Mouse (Mus musculus) frontal cortex, postnatal 36 days (tissue): ENCODE data around the gene Tldc2.
A peak's percentile ranks its signal among the peaks of the same experiment; 100 is the strongest.

Experiments
- DNase-seq, 2 experiments: peaks; one replicate each; pipeline ENCODE4 v3.0.0; 2022; ENCODE audit warnings: low spot score in 2 of 2

Gene Tldc2

DNA sequence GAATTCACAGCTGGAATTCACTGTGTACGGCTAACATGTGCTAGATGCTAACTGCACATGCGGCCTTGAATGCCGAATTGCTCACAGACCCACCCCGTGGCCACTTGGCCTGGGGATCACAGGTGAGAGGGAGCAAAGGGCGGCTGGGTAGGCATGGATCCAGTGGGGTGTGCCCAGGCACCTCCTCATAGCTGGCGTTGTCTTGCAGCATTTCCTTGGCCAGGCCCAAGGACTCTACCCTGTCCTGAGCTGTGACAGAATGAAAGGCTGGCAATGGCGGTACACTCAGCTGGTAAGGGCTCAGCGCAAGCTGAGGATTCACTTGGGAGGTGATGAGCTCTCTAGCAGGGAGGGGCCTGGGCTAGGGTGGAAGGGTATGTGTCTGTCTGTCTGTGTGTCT, at the start of gene Tldc2:
Gene Tldc2 (plus strand): TSS at position 260 of the 400 bp plus-strand sequence.
- DNase-seq, result no peak

DNA sequence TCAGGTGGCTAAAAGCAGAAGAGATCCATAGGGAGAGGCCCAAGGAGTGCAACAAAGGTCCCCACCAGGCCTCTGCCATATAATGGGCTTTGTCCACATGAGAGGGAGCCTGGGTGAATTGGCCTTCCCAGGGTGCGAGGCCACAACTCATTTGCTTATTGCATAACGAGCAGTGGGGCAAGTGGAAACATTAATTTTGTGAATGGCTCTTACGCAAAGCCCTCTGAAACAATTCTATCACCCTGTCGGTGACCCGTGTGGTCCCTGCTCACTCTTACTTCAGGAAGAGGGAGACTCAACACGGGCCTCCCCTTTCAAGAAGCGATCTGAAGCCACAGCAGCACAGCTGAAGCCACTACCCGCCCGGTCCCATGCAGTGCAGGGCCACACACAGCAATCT, 49.6 kb upstream of the Tldc2 start:
- DNase-seq, result no peak

DNA sequence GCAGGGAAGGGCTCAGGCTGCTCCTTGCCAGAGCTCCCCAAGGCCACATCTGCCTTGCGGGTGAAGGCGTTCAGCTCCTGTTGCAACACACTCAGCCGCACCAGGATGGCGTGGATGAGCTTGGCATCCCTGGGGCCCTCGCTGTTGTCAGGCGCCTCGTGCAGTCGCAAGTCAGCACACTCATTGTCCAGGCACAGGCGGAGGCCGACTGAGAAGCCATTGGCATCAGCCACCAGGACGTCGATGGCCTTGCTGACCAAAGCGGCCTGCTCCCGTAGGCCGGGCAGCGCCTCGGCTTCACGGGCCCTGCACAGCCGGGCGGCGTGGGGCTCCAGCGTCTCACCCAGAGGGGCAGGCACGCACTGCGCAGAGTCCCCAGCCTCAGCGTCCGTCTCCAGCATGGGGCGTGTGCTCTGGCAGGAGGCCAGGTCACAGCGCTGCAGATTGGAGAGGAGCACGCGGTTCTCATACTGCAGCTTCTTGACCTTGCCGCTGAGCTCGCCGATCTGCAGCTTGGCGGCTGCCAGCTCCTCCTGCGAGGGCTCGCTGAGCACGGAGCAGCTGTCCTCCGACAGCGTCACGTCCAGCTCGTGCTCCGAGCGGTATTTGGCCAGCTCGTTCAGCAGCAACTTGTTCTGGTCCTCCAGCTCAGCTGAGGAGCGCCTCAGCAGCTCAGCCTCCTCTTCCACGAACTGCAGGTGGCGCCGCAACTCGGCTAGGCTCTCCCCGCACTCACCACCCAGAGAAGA, 46.8 kb upstream of the Tldc2 start:
- DNase-seq, result no peak

DNA sequence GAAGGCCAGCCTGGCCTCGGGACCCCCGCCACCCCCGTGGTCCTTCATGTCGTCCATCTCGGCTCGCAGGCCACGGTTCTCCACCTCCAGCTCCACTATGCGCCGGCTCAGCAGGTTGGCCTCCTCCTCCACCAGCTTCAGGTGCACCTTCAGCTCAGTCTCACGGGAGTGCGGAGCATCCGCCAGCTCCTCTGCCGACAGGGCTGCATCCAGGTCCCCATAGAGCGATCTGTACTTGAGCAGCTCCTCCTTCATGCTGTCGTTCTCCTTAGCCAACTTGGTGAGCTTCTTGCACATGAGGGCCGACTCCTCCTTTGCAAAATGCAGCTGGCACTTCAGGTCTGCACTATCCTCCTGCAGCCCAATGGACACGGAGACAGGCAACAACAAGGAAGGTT, 46.2 kb upstream of the Tldc2 start:
- DNase-seq, result no peak

GRCm38 (mm10) chr2:157041421-157041820, 45.4 kb upstream of the Tldc2 start:
- no peak for DNase-seq

GRCm38 (mm10) chr2:157043556-157043955, 43.3 kb upstream of the Tldc2 start:
- no peak for DNase-seq

DNA sequence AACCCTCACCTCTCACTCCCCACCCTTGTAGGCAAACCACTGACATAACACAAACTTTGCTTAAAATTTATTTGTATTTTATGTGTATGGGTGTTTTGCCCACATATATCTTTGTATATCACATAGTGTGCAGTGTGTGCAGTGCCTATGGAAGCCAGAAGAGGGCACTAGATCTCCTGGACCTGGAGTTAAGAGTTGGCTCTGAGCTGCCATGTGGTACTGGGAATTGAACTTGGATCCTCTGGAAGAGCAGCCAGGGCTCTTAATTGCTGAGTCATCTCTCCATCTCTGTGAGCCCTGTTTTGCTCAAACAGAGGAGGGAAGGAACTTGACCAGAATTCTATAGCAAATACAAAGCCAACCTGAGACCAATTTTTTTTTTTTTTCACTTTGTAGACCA, 42.9 kb upstream of the Tldc2 start:
- DNase-seq, result no peak

DNA sequence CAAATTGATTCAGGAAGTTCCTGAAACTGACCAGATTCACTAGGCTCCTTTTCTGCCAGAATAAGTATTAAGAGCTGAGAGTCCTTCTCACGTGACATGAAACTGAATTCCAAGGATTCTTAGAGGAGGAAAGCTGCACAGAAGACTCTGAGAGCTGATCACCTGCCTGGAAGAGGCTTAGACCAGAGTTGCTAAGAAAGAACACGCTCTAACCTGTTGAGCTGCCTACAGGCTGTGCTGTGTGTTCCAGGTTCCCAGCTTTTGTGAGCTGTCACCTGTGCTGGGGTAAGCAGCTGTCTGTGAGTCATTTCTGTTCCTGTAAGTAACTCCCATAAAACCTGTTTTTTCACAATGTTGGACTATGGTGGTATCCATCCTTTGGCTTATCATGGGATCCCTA, 40.9 kb upstream of the Tldc2 start:
- DNase-seq, result no peak

- no peak for DNase-seq
These were observed 39.9 kb upstream of the Tldc2 start for GRCm38 (mm10) chr2:157046956-157047355.

- DNase-seq, result peak; percentile 80 to 88
These were observed 38.3 kb upstream of the Tldc2 start for GRCm38 (mm10) chr2:157048395-157049181.

DNA sequence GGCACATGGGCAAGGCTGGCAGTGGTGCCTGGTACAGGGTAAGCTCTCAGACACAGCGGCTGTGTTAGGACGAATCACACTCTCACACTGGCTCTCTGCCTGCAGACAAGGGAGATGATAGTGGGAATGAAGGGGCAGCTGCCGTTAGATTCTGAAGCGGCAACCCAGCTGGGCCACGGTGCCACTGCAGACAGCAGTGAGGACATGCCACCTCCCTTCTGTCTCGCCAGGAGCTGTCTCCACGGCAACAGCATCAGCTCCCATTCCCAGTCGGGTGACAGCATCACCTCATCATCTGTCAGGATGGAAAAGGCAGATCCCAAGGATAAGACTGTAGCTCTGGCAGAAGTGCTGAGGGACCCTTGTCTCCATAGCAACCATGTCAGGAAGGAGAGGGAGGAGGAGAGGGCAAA, 37.0 kb upstream of the Tldc2 start:
- DNase-seq, result peak in 1 of 2 experiments; percentile 63

- no peak for DNase-seq
These were observed 34.4 kb upstream of the Tldc2 start for GRCm38 (mm10) chr2:157052448-157052847.

GRCm38 (mm10) chr2:157053124-157053523, 33.7 kb upstream of the Tldc2 start:
- DNase-seq, result no peak

DNA sequence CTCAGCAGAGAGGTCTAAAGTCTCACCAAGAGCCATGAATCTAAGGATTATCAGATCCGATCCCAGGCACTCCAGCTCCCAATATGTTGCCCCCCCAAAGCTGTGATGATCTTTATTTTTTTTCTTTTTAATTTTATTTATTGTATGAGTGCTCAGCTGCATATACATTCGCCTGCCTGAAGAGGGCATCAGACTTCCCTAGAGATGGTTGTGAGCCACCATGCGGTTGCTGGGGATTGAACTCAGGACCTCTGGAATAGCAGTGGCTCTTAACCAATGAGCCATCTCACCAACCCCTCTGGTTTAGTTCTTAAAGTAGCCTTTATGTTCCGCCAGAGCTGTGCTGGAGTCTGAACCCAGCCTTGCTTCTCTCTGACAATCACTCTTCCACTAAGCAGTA, 33.1 kb upstream of the Tldc2 start:
- DNase-seq, result no peak

DNA sequence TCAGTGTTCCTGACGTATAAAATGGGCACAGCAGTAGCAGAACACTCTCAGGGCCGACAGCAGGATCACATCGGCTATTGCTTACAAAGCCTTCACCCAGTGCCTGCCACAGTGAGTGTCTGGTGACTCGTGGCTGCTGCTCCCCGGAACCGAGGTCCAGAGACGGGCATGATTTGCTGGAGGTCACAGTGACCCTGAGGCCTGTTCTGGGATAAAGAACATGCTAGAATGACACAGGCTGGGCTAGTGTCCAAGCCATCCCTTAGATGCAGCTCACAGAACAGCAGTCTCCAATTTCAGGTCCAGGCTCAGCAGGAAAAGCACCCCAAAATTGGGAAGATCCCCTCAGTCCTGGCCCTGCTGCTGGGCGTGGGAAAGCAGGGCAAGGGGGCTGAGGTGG, 32.6 kb upstream of the Tldc2 start:
- no peak for DNase-seq

DNA sequence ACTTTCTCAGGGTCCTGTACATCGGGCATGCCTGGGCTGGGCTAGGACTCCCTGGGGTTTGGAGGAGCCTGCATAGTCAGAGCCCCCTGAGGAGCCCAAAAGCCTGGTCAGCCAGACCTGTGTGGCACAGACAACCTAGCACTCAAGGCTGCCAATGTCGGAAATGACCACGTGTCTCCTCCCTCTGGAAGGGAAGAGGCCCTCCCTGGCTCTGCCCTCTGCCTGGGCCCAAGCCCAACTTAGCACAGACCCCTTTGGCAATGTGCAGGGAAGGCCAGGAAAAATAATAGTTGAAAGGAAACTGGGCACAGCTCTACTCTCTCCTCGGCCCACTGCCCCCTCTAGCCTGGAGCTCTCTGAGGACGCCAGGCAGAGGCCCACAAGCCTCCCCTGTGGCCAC, 32.0 kb upstream of the Tldc2 start:
- DNase-seq, result peak in 1 of 2 experiments; percentile 37

GRCm38 (mm10) chr2:157055721-157056120, 31.1 kb upstream of the Tldc2 start:
- DNase-seq, result no peak

- DNase-seq, result no peak
These were observed 29.7 kb upstream of the Tldc2 start for GRCm38 (mm10) chr2:157057186-157057585.

GRCm38 (mm10) chr2:157057758-157058157, 29.1 kb upstream of the Tldc2 start:
- DNase-seq, result no peak

- DNase-seq, result peak; percentile 73 to 79
These were observed 28.4 kb upstream of the Tldc2 start for GRCm38 (mm10) chr2:157058342-157058998.

- DNase-seq, result no peak
These were observed 27.7 kb upstream of the Tldc2 start for GRCm38 (mm10) chr2:157059166-157059565.

GRCm38 (mm10) chr2:157060037-157060436, 26.8 kb upstream of the Tldc2 start:
- no peak for DNase-seq
